Mouse (Mus musculus): ENCODE measurements around the gene Batf.

Batf gene

GRCm38 (mm10) chr12:85668696-85669095 is 17.8 kb upstream of the Batf start:
- TF ChIP-seq NANOG (IDR thresholded peaks at IDR 0.05; ENCODE audit: borderline replicate concordance, low read length) (no peak), POU5F1 (IDR thresholded peaks at IDR 0.05; ENCODE audit: borderline replicate concordance, low read length) (no peak), CTCF (conservative IDR thresholded peaks at IDR 0.05; ENCODE audit: low read length) (no peak)
- Histone ChIP-seq H3K27me3 (ENCODE audit: insufficient read depth, low read length) (peaks cover 17% of the 10 kb centered on the region), H3K4me3 (replicated peaks; ENCODE audit: low read length) (no peak overlapping the region)

GRCm38 (mm10) chr12:85670080-85670479 is 16.4 kb upstream of the Batf start:
- Histone ChIP-seq H3K4me3 (replicated peaks; ENCODE audit: low read length) (no peak overlapping the region), H3K4me1 (replicated peaks; ENCODE audit: low read depth, low read length) (peaks cover 30% of the 10 kb centered on the region)
- no peak for TF ChIP-seq CTCF (conservative IDR thresholded peaks at IDR 0.05; ENCODE audit: low read length)
- no peak for TF ChIP-seq NANOG (IDR thresholded peaks at IDR 0.05; ENCODE audit: borderline replicate concordance, low read length)
- TF ChIP-seq POU5F1 (IDR thresholded peaks at IDR 0.05; ENCODE audit: borderline replicate concordance, low read length): no peak

More at GRCm38 (mm10) chr12:85668696-85669095, 17.8 kb upstream of the Batf start:
- no peaks in the 10 kb centered on the region for H3K36me3 ChIP-seq (ENCODE audit: insufficient read depth, low read length)
- H3K4me1 ChIP-seq (replicated peaks; ENCODE audit: low read depth, low read length): peaks cover 30% of the 10 kb centered on the region
- H3K9me3 ChIP-seq (ENCODE audit: low read length): peaks cover 8% of the 10 kb centered on the region

DNA sequence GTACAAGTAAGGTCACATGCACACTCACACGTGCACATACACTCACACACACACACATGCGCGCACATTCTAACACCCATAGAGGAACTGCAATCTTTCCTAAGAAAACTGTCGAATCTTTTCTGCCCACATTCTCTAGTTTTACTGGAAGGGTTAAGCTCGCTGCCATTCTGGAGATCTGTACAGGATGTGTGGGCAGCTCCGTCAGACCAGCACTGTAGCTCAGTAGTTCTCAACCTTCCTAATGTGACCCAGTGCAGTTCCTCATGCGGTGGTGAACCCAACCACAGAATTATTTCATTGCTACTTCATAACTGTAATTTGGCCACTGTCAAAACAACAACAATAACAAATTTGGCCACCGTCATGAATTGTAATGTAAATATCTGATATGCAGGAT is 12.6 kb upstream of the Batf start:
- peaks cover 10% of the 10 kb centered on the region; the same call in 1 of the 2 replicates for H3K27me3 ChIP-seq (ENCODE audit: insufficient read depth, low read length)
- no peak overlapping the region for H3K4me3 ChIP-seq (replicated peaks; ENCODE audit: low read length)
- peaks cover 13% of the 10 kb centered on the region for H3K9me3 ChIP-seq (ENCODE audit: low read length)
- H3K4me1 ChIP-seq (replicated peaks; ENCODE audit: low read depth, low read length): 0 out of 2 replicates have a peak, but pooled peaks cover 4% of the 10 kb centered on the region
- H3K36me3 ChIP-seq (ENCODE audit: insufficient read depth, low read length): no peaks in the 10 kb centered on the region
- no peak for TF ChIP-seq POU5F1 (IDR thresholded peaks at IDR 0.05; ENCODE audit: borderline replicate concordance, low read length)
- TF ChIP-seq CTCF (conservative IDR thresholded peaks at IDR 0.05; ENCODE audit: low read length): no peak
- TF ChIP-seq NANOG (IDR thresholded peaks at IDR 0.05; ENCODE audit: borderline replicate concordance, low read length): no peak

More at GRCm38 (mm10) chr12:85670080-85670479, 16.4 kb upstream of the Batf start:
- Histone ChIP-seq H3K9me3 (ENCODE audit: low read length) (peaks cover 8% of the 10 kb centered on the region), H3K27me3 (ENCODE audit: insufficient read depth, low read length) (peaks cover 17% of the 10 kb centered on the region), H3K36me3 (ENCODE audit: insufficient read depth, low read length) (no peaks in the 10 kb centered on the region)

DNA sequence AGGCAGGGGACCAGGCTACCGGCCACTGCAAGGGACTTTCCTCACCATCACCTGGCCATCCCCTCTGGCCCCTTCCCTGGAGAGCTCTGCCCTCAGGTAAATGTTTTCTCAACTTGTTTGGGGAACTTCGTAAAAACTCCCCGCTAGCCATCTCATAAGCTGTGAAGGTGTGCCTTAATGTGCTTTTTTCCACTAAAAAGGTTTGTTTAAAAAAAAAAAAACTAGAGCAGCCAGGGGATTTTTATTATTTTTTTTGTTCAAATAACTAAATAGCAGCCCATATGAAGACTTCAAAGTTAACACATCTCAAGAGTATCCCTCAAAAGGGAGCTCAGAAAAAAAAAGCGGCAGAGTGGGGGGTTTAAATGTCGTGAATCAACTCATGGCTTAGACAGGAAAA is 7.4 kb upstream of the Batf start:
- Histone ChIP-seq H3K4me1 (replicated peaks; ENCODE audit: low read depth, low read length) (0 out of 2 replicates have a peak, but pooled peaks cover 4% of the 10 kb centered on the region), H3K27me3 (ENCODE audit: insufficient read depth, low read length) (peaks cover 12% of the 10 kb centered on the region), H3K36me3 (ENCODE audit: insufficient read depth, low read length) (no peaks in the 10 kb centered on the region), H3K4me3 (replicated peaks; ENCODE audit: low read length) (no peak overlapping the region), H3K9me3 (ENCODE audit: low read length) (0 out of 2 replicates have a peak, but pooled peaks cover 5% of the 10 kb centered on the region)
- TF ChIP-seq POU5F1 (IDR thresholded peaks at IDR 0.05; ENCODE audit: borderline replicate concordance, low read length) (no peak), CTCF (conservative IDR thresholded peaks at IDR 0.05; ENCODE audit: low read length) (no peak), NANOG (IDR thresholded peaks at IDR 0.05; ENCODE audit: borderline replicate concordance, low read length) (no peak)

DNA sequence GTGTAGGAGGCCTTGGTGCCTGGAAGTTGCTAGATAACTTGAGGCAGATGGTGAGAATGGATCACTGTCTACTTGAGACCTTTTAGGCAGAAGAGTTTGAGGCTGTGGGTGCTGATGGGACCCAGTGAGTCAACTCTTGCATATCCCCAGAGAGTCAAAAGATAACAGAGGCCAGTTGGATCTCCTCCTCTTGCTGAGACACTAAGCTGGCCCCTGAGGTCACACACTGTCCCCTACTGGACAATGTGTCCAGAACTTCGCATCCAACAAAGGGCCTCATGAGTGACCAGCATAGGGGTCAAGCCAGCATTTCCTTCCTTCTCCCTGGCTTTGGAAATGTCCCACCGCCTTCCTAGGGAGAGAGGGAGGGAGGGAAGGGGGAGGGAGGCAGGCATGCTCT is 6.7 kb upstream of the Batf start:
- H3K4me1 ChIP-seq (replicated peaks; ENCODE audit: low read depth, low read length): 0 out of 2 replicates have a peak, but pooled peaks cover 4% of the 10 kb centered on the region
- peaks cover 12% of the 10 kb centered on the region for H3K27me3 ChIP-seq (ENCODE audit: insufficient read depth, low read length)
- H3K9me3 ChIP-seq (ENCODE audit: low read length): 0 out of 2 replicates have a peak, but pooled peaks cover 5% of the 10 kb centered on the region
- TF ChIP-seq NANOG (IDR thresholded peaks at IDR 0.05; ENCODE audit: borderline replicate concordance, low read length): no peak
- TF ChIP-seq CTCF (conservative IDR thresholded peaks at IDR 0.05; ENCODE audit: low read length): no peak
- no peak for TF ChIP-seq POU5F1 (IDR thresholded peaks at IDR 0.05; ENCODE audit: borderline replicate concordance, low read length)
- no peaks in the 10 kb centered on the region for H3K36me3 ChIP-seq (ENCODE audit: insufficient read depth, low read length)
- H3K4me3 ChIP-seq (replicated peaks; ENCODE audit: low read length): no peak overlapping the region

DNA sequence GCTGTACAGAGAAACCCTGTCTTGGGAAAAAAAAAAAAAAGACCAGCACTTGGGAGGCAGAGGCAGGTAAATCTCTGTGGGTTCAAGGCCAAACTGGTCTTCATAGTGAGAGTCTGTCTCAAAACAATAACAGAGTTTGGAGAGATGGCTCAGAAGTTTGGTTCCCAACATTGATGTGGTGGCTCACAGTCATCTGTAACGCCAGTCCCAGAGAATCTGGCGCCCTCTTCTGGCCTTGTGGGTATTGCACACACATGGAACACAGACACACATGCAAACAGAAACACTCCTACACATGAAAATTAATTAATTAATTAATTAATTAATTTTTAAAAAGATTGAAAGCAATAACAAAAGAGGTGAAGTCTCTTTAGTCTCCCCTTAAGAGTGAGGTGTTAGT is 4.1 kb upstream of the Batf start:
- H3K4me1 ChIP-seq (replicated peaks; ENCODE audit: low read depth, low read length): peaks cover 11% of the 10 kb centered on the region
- H3K36me3 ChIP-seq (ENCODE audit: insufficient read depth, low read length): no peaks in the 10 kb centered on the region
- TF ChIP-seq NANOG (IDR thresholded peaks at IDR 0.05; ENCODE audit: borderline replicate concordance, low read length) (no peak), CTCF (conservative IDR thresholded peaks at IDR 0.05; ENCODE audit: low read length) (peak; percentile 72), POU5F1 (IDR thresholded peaks at IDR 0.05; ENCODE audit: borderline replicate concordance, low read length) (no peak)
- H3K9me3 ChIP-seq (ENCODE audit: low read length): 0 out of 2 replicates have a peak, but pooled peaks cover 4% of the 10 kb centered on the region
- no peak overlapping the region for H3K4me3 ChIP-seq (replicated peaks; ENCODE audit: low read length)
- H3K27me3 ChIP-seq (ENCODE audit: insufficient read depth, low read length): peaks cover 31% of the 10 kb centered on the region

DNA sequence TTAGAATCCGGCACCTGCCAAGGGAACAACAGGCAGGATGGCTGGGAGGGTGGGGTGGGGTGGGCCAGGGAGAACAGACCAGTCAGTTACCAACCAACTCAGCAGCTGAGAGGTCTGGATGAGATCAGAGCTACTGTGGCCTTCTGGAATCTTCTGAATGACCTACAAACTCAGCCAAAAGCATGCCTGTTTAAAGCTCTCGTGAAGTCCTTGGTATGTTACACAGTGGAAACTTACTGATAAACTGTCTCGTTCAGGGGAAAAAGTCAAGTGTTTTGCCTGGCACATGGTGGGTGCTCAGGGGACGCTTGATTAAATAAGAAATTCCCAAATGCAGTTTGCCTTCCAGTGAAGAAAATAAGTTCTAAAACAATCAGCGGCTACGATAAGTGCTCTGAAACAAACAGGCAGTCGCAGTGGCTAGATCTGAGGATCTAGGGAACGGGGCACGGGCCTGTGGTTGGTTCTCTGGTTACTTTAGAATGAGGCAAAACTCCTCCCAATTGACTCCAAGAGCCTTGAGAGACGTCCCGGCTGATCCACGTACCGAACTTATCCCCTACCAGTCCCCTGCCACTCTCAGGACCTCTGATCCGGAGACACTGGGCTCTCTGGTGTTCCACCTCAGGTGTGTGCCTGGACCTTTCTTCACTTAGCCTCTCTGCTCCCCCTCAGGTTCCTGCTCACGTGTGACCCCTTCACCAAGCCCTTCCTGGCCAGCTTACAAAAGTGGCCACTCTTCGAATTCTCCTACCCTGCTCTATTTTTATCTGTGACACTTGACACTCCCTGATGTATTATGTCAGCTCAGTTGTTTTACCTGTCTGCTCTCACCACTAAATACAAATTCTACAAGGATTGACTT is 1.8 kb upstream of the Batf start:
- no peak overlapping the region for H3K4me3 ChIP-seq (replicated peaks; ENCODE audit: low read length)
- no peaks in the 10 kb centered on the region for H3K9me3 ChIP-seq (ENCODE audit: low read length)
- peaks cover 11% of the 10 kb centered on the region for H3K4me1 ChIP-seq (replicated peaks; ENCODE audit: low read depth, low read length)
- no peaks in the 10 kb centered on the region for H3K36me3 ChIP-seq (ENCODE audit: insufficient read depth, low read length)
- peaks cover 43% of the 10 kb centered on the region for H3K27me3 ChIP-seq (ENCODE audit: insufficient read depth, low read length)
- TF ChIP-seq NANOG (IDR thresholded peaks at IDR 0.05; ENCODE audit: borderline replicate concordance, low read length): no peak
- no peak for TF ChIP-seq POU5F1 (IDR thresholded peaks at IDR 0.05; ENCODE audit: borderline replicate concordance, low read length)
- TF ChIP-seq CTCF (conservative IDR thresholded peaks at IDR 0.05; ENCODE audit: low read length): no peak

GRCm38 (mm10) chr12:85687217-85687533 is 706 bp downstream of the Batf start:
- H3K27me3 ChIP-seq (ENCODE audit: insufficient read depth, low read length): peaks cover 53% of the 10 kb centered on the region
- no peak for TF ChIP-seq NANOG (IDR thresholded peaks at IDR 0.05; ENCODE audit: borderline replicate concordance, low read length)
- no peak for TF ChIP-seq CTCF (conservative IDR thresholded peaks at IDR 0.05; ENCODE audit: low read length)
- TF ChIP-seq POU5F1 (IDR thresholded peaks at IDR 0.05; ENCODE audit: borderline replicate concordance, low read length): no peak
- H3K36me3 ChIP-seq (ENCODE audit: insufficient read depth, low read length): no peaks in the 10 kb centered on the region
- no peaks in the 10 kb centered on the region for H3K9me3 ChIP-seq (ENCODE audit: low read length)
- H3K4me1 ChIP-seq (replicated peaks; ENCODE audit: low read depth, low read length): peaks cover 11% of the 10 kb centered on the region
- no peak overlapping the region for H3K4me3 ChIP-seq (replicated peaks; ENCODE audit: low read length)

Data from E14TG2a.4 (cell line).